Comparison of ENCODE assay signal across 12 mouse cellular contexts in the genomic region with DNA sequence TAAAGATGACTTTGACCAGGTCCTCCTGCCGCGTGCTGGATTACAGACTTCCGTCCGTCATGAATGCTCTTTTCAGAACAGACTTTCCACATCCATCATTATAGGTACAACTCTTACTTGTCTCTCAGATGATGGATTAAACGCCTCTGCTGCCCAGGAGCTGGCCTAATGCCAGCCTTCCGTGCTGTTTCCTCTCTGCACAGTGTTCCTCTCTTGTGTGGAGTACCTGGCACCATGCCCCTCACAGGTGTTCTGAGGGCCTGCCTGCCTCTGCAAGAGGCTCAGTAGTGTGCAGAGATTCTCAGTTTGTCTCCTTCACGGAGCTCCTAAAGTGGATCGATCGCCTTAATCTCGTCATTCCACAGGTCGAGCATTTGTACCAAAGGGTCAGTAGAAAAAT. TPM values are rescaled to one million over a fixed set of nuclear protein-coding genes. Genes with fewer than 3 reads are reported as not detected.
A peak's percentile ranks its signal among the peaks of the same experiment; 100 is the strongest.
DNase-seq lines count a peak whose midpoint lies in the region; ATAC-seq and TF ChIP-seq lines count a peak whose summit lies in the region.
"Had no signal": no experiment of that assay in that cellular context is flagged by ENCODE, and none has a peak within 500 bp of the region (broad histone marks: within the 10 kb centered on the region; RNA-seq: fewer than 3 reads in every experiment).

No protein-coding gene starts in this region.

- H3K27me3 ChIP-seq in heart, embryonic 15.5 days, result no peaks in the 10 kb centered on the region
- H3K27me3 ChIP-seq in ES-Bruce4 (ENCODE audit: control insufficient read depth, insufficient read depth, low read length, poor library complexity, severe bottlenecking), result no peaks in the 10 kb centered on the region
- H3K27me3 ChIP-seq in hindbrain, embryonic 13.5 days, result no peaks in the 10 kb centered on the region

- no peaks in the 10 kb centered on the region for H3K9me3 ChIP-seq in heart, embryonic 15.5 days (replicated peaks)
- no peaks in the 10 kb centered on the region for H3K9me3 ChIP-seq in ES-Bruce4 (replicated peaks; ENCODE audit: control insufficient read depth, insufficient read depth, low read length, poor library complexity, severe bottlenecking)
- no peaks in the 10 kb centered on the region for H3K9me3 ChIP-seq in hindbrain, embryonic 13.5 days

- DNase-seq in heart, postnatal 36 days, result no peak
- DNase-seq in cerebellum, adult 11 months, result peak; percentile 78
- peak; percentile 64 to 84 for DNase-seq in kidney, postnatal 25 days
- DNase-seq in MN1 (ENCODE audit: low spot score), result no peak
- no peak for DNase-seq in frontal cortex, postnatal 10 days (ENCODE audit: low spot score in 2 of 2)
- DNase-seq: thymus, postnatal 14 days had no signal

- H3K36me3 ChIP-seq in heart, embryonic 15.5 days, result no peaks in the 10 kb centered on the region
- no peaks in the 10 kb centered on the region for H3K36me3 ChIP-seq in ES-Bruce4 (ENCODE audit: control insufficient read depth, insufficient read depth, low read length, poor library complexity, severe bottlenecking)
- H3K36me3 ChIP-seq in hindbrain, embryonic 13.5 days, result no peaks in the 10 kb centered on the region
- H3K36me3 ChIP-seq: G1E had no signal

- 68% methylated on average over 11 of the region's 11 CpGs for WGBS in heart, embryonic 15.5 days
- 77% methylated on average over 11 of the region's 11 CpGs for WGBS in hindbrain, embryonic 13.5 days

- intact Hi-C loops in heart, postnatal 36 days (cut with DNase I), result no loop called here

- H3K4me2 ChIP-seq in heart, embryonic 15.5 days, result no peak overlapping the region
- H3K4me2 ChIP-seq in hindbrain, embryonic 13.5 days, result no peak overlapping the region

- peak overlapping the region; percentile 66 for H3K27ac ChIP-seq in heart, embryonic 15.5 days
- H3K27ac ChIP-seq in ES-Bruce4 (ENCODE audit: insufficient read depth, low read length), result peak overlapping the region; percentile 39
- no peak overlapping the region for H3K27ac ChIP-seq in hindbrain, embryonic 13.5 days

- TF ChIP-seq POLR2A in ES-Bruce4 (IDR thresholded peaks at IDR 0.05; ENCODE audit: insufficient read depth, low read length), result no peak

- H3K4me1 ChIP-seq in heart, embryonic 15.5 days (replicated peaks), result peaks cover 21% of the 10 kb centered on the region
- H3K4me1 ChIP-seq in ES-Bruce4 (ENCODE audit: control insufficient read depth, insufficient read depth, low read length), result peaks cover 9% of the 10 kb centered on the region
- peaks cover 11% of the 10 kb centered on the region for H3K4me1 ChIP-seq in hindbrain, embryonic 13.5 days (replicated peaks)

- no peak for TF ChIP-seq EP300 in ES-Bruce4 (IDR thresholded peaks at IDR 0.05; ENCODE audit: insufficient read depth, low read depth, low read length)

- H3K4me3 ChIP-seq in heart, embryonic 15.5 days, result no peak overlapping the region
- no peak overlapping the region for H3K4me3 ChIP-seq in ES-Bruce4 (ENCODE audit: low read depth, low read length)
- H3K4me3 ChIP-seq in hindbrain, embryonic 13.5 days, result no peak overlapping the region

- TF ChIP-seq CTCF in ES-Bruce4 (IDR thresholded peaks at IDR 0.05; ENCODE audit: low read depth, low read length), result no peak

- H3K9ac ChIP-seq in heart, embryonic 15.5 days, result no peak overlapping the region
- no peak overlapping the region for H3K9ac ChIP-seq in ES-Bruce4 (ENCODE audit: low read depth, poor library complexity, severe bottlenecking)
- H3K9ac ChIP-seq in hindbrain, embryonic 13.5 days, result no peak overlapping the region

- 0 out of 2 replicates have a peak, but pooled peaks have one; percentile 31 for ATAC-seq in heart, embryonic 15.5 days (replicated peaks; ENCODE audit: insufficient number of reproducible peaks, insufficient read depth, low FRiP score, low read depth)
- ATAC-seq in hindbrain, embryonic 13.5 days (ENCODE audit: low FRiP score), result no peak
- ATAC-seq: intestine, postnatal 0 days had no signal

RNA-seq across cellular contexts. Expression of gene Ubtf, which starts 19.7 kb away (rescaled TPM):
- 51.0 and 60.2 TPM in 2 replicates for polyA plus RNA-seq in heart, embryonic 15.5 days (2015; fragmentation: Nextera tagmentation; extraction: Ambion mirVana)
- 10 to 100 TPM; 57.2 to 60.4 TPM for total RNA-seq in heart, postnatal 36 days (2021)
- 81.7 and 82.0 TPM in 2 replicates for polyA plus RNA-seq in ES-Bruce4 (2011; ENCODE audit: insufficient read depth, insufficient read length, low read depth, missing spikeins)
- 77.1 and 82.7 TPM in 2 replicates for polyA plus RNA-seq in hindbrain, embryonic 13.5 days (2015; fragmentation: Nextera tagmentation; extraction: Ambion mirVana)

RNA-seq across cellular contexts. Expression of gene Slc4a1, which starts 26.8 kb away (rescaled TPM):
- 20.2 and 31.9 TPM in 2 replicates for polyA plus RNA-seq in heart, embryonic 15.5 days (2015; fragmentation: Nextera tagmentation; extraction: Ambion mirVana)
- 1 to 10 TPM; 2.1 to 7.8 TPM for total RNA-seq in heart, postnatal 36 days (2021)
- 0.48 and 0.53 TPM in 2 replicates for polyA plus RNA-seq in ES-Bruce4 (2011; ENCODE audit: insufficient read depth, insufficient read length, low read depth, missing spikeins)
- 4.4 and 5.0 TPM in 2 replicates for polyA plus RNA-seq in hindbrain, embryonic 13.5 days (2015; fragmentation: Nextera tagmentation; extraction: Ambion mirVana)

RNA-seq across cellular contexts. Expression of gene Atxn7l3, which starts 42.8 kb away (rescaled TPM):
- polyA plus RNA-seq in heart, embryonic 15.5 days (2015; fragmentation: Nextera tagmentation; extraction: Ambion mirVana), result 6.8 and 8.9 TPM in 2 replicates
- 10 to 100 TPM; 22.9 to 24.2 TPM for total RNA-seq in heart, postnatal 36 days (2021)
- 44.3 and 50.3 TPM in 2 replicates for polyA plus RNA-seq in ES-Bruce4 (2011; ENCODE audit: insufficient read depth, insufficient read length, low read depth, missing spikeins)
- 29.2 and 29.9 TPM in 2 replicates for polyA plus RNA-seq in hindbrain, embryonic 13.5 days (2015; fragmentation: Nextera tagmentation; extraction: Ambion mirVana)

RNA-seq across cellular contexts. Expression of gene Rundc3a, which starts 54.0 kb away (rescaled TPM):
- 0.64 and 2.5 TPM in 2 replicates for polyA plus RNA-seq in heart, embryonic 15.5 days (2015; fragmentation: Nextera tagmentation; extraction: Ambion mirVana)
- total RNA-seq in heart, postnatal 36 days (2021), result under 1 TPM in 1 of 2 experiments, not detected in 1; 0.19 TPM
- polyA plus RNA-seq in ES-Bruce4 (2011; ENCODE audit: insufficient read depth, insufficient read length, low read depth, missing spikeins), result 7.0 and 9.5 TPM in 2 replicates
- 135 and 144 TPM in 2 replicates for polyA plus RNA-seq in hindbrain, embryonic 13.5 days (2015; fragmentation: Nextera tagmentation; extraction: Ambion mirVana)
- total RNA-seq: monocyte, adult 5-6 weeks had no signal
- polyA plus RNA-seq: G1E had no signal

RNA-seq across cellular contexts. Expression of gene Tmub2, which starts 54.5 kb away (rescaled TPM):
- polyA plus RNA-seq in heart, embryonic 15.5 days (2015; fragmentation: Nextera tagmentation; extraction: Ambion mirVana), result 36.4 and 43.1 TPM in 2 replicates
- 10 to 100 TPM; 25.2 to 26.7 TPM for total RNA-seq in heart, postnatal 36 days (2021)
- 19.7 and 20.0 TPM in 2 replicates for polyA plus RNA-seq in ES-Bruce4 (2011; ENCODE audit: insufficient read depth, insufficient read length, low read depth, missing spikeins)
- 81.3 and 82.8 TPM in 2 replicates for polyA plus RNA-seq in hindbrain, embryonic 13.5 days (2015; fragmentation: Nextera tagmentation; extraction: Ambion mirVana)

Comparison
In these comparisons a context has a peak if more than half of its experiments do, and no peak if none do; other contexts are left out.
1. DNase-seq: peak in cerebellum, adult 11 months (single experiment) and kidney, postnatal 25 days (2 of 2); none in heart, postnatal 36 days (0 of 2), MN1 (single experiment) and frontal cortex, postnatal 10 days (0 of 2).